Mouse (Mus musculus) brain, embryonic 14.5 days (tissue): ENCODE data around the gene Ly6g6f.

Experiments used
- CTCF ChIP-seq: fragments of 200-500 bp; IDR thresholded peaks from 2 replicates; pipeline ENCODE4 v1.5.1; 2012; ENCODE audit warnings: inconsistent platforms, mild to moderate bottlenecking, moderate library complexity, borderline replicate concordance; ENCODE audit not compliant: insufficient read depth, insufficient read length; ENCODE audit errors: extremely low read depth
- POLR2A ChIP-seq: fragments of 200-500 bp; IDR thresholded peaks from 2 replicates; pipeline ENCODE4 v1.6.1; 2012; ENCODE audit warnings: mild to moderate bottlenecking, inconsistent platforms, borderline replicate concordance; ENCODE audit not compliant: poor library complexity, insufficient read depth, insufficient read length, severe bottlenecking; ENCODE audit errors: extremely low read depth

- no peak for TF ChIP-seq CTCF
- TF ChIP-seq POLR2A: no peak
Observed at GRCm38 (mm10) chr17:35104079-35104478, 18.7 kb upstream of the Ly6g6f start.
